Mouse (Mus musculus): ENCODE data around the gene Usp5. TPM values are rescaled to one million over a fixed set of nuclear protein-coding genes. Genes with fewer than 3 reads are reported as not detected.

Usp5 gene
- total RNA-seq (2021) = 100 to 1,000 TPM; 194 to 200 TPM

DNA sequence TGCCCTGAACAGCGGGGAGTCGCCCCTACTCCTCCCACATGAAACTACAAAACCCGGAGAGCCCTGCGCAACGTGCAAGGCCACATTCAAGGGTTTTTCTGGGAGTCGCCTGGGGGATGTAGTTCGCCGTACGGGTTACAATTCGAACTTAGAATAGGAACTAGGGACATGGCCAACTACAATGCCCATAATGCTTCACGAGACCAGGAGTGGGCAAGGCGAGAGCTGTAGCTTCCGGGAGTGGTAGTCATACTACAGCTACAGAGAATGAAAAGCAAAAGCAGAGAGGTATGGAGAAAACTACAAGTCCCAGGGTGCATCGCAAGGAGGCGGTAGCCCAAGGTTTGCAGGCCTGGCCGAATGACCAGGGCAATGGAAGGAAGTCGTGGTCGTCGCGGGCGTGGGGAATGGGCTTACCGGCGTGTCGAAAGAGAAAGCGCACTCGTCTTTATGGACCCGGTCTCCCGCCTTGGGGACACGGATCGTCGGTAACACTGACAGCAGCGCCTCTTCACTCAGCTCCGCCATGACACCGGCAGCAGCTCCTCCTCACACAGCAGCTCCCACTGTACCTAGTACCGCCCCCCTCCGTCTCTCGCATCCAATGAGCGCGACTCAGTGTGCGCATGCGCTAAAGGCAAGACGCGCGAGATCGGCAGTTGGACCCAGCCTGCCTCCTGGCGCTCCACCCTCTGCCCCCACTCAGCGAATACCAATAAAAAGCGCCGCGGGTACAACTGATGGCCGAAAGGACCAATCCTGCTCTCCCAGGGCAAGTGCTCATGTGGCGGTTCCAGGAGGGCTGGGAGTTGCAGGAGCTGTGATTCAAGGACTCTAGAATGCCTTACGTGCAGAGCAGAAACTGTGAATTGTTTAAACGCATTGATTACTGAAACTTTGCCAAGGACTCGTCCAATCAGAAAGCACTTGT is at the start of gene Usp5, which contains the start of gene Cdca3:
Usp5 (minus strand) TSS at position 617 of the 931 bp plus-strand sequence.
Cdca3 (plus strand) TSS at position 680 of the 931 bp plus-strand sequence.
- intact Hi-C loops (cut with DNase I) = no loop called here
- peak; percentile 99 for DNase-seq (ENCODE audit: extremely low spot score in 1 of 2, low spot score in 2 of 2)

DNA sequence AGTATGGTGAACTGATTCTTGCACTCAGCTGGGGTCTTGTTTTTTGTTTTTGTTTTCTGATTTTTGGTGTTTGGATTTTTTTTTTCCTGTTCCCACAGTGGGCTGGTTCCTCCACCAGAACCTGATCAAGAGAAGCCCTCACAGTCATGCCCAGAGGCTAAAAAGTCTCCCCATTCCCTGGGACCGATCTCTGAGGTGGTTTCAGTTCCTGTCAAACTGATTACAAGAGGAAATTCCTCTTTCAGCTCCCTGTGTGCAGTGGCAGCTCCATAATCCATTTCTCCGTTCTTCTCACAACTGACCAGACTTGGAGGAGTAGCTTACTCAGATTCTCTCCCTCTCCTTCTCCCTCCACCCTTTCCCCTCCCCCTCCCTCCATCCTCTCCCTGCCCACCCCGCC is 45.1 kb upstream of the Usp5 start:
- DNase-seq (ENCODE audit: extremely low spot score in 1 of 2, low spot score in 2 of 2) = no peak
- intact Hi-C loops (cut with DNase I) = no loop called here

DNA sequence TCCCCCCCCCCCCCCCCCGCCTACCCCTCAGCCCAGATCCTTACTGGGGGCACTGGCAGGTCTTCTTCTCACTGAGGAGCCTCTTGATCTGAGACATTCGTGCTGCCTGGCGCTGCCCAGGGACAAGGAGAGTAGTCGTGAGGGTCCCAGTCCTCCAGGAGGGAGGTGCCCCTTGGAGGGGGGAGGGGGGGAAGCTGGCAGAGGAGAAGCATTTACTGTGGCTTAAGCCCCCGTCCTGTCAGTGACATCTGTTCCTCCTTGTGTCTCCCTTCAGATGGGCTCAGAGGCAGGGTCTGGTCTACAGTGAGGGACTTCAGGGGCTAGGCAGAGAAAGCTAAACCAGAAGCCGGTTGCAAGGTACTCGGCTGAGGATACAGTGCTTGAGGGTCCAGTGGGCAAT is 37.3 kb upstream of the Usp5 start:
- intact Hi-C loops (cut with DNase I) = no loop called here
- no peak for DNase-seq (ENCODE audit: extremely low spot score in 1 of 2, low spot score in 2 of 2)

DNA sequence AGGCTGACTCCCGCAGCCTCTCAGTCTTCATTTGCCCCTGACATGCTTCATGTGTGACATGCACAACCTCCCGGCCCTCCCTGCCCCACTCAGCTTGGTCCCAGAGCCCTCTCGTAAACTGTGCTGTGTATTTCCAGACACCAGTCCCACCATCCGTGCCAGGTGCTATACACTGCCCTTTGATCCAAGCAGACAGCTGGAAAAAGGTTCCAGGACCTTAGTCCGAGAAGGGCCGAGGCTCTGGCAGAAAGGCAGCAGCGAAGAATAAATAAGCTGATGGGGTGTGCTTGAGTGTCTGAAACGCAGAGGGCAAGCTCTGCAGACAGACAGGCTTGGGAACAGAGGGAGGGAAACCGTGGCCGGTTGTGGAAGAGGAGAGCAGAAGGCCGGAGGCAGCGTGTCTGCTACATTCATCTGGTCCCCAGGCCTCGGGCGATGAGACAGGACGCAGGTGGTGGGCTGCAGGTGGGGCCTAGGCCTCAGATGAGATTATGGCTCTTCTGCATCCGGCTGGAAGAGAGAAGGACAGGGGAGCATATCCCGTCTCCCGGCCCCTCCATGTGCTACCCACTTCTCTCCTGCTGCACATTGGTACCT is 36.6 kb upstream of the Usp5 start:
- DNase-seq (ENCODE audit: extremely low spot score in 1 of 2, low spot score in 2 of 2) = no peak
- intact Hi-C loops (cut with DNase I) = no loop called here

DNA sequence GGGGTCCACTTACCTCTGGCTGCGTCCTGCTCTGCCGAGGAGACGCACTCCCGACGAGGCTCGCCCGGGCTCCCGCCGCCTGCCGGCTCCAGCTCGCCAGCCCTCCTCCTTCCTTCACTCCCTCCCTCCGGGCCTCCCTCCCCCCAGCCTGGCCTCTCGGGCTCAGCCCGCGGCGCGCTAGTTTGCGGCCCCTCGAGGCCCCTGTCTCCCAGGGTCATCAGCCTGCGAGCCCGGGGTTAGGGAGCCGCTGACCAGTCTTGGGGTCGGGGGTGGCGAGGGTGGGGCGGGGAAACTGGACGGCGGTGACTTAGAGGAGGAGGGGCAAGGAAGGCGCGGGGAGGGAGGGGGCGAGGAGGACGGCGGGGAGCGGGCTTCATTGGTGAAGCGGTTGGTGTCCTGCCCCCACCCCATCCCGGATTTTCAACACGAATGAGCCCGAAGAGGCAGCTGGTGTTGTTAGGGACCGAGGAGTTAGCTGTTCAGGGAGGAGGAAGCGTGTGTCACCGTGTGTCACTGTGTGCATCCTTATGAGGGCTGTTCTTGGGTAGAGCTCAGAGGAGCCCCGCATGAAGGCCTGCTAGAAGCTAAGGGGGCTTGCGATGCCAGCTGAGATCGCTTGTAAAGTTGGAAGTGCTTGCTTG is 34.5 kb upstream of the Usp5 start, which contains the start of gene Gpr162:
Gpr162 (minus strand) TSS at position 326 of the 641 bp plus-strand sequence.
- peak; percentile 76 to 87 for DNase-seq (ENCODE audit: extremely low spot score in 1 of 2, low spot score in 2 of 2)
- intact Hi-C loops (cut with DNase I) = loop anchor here (2.0 kb wide), 1 partner anchor 41 kb away; no protein-coding TSS in a partner anchor

DNA sequence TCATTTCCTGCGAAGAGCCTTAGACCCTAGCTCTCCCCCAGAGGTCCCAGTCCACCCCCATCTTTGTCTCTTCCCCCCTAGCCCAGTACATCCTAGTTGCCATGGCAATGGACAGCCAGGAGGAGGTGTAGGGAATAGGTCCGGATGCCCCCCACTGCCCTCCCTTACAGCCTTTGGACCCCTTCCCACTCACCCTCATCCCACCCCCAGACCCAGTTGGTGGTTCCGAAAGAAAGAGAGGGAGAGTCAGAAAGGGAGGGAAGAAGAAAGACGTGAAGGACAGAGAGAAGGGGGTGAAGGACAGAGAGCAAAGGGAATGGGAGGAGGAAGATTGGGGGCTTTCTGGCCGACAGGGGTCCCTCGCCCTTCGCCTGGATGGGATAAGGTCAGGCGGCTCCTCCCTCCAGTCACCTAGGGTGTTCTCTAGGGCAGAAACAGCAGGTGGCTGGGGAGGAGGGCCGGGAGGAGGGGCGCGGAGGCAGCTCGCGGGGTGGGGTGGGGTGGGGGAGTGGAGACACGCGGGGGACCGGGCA is 33.9 kb upstream of the Usp5 start:
- peak in 1 of 2 experiments; percentile 50 for DNase-seq (ENCODE audit: extremely low spot score in 1 of 2, low spot score in 2 of 2)
- intact Hi-C loops (cut with DNase I) = loop anchor here (2.0 kb wide), 1 partner anchor 42 kb away; no protein-coding TSS in a partner anchor

DNA sequence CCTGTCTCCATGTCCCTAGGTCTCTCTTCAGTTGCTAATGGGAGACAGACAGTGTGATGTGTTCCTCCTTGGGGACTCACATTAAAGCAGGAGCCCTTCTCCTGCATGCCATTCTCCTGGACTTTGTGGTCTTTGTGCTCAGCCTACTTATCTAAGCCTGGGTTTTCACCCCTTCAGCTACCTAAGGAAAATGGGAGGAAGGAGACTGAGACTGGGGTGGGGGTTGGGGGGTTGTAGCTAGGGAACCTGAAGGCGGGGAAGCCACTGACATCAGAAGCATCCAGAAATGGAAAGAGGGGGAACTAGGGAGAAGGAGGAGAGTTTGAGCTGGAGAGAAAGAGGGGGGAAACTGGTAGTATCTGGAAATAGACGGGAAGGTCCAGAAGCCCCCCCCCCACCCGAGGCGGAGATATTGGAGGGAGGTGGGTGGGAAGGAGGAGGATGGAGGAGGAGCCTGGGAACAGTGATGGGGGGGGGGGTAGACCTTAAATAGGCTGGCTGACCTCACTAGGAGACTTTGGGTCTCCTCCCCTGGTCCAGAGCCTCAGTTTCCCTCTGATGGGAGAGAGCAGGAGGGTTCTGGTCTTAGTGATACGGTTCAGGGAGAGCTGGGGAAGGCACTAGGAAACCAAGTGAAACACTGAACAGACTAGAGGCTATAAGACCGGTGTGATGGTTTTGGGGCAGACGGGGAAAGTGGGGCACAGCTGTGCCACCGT is 33.3 kb upstream of the Usp5 start:
- intact Hi-C loops (cut with DNase I) = loop anchor here (2.0 kb wide), 1 partner anchor 42 kb away; no protein-coding TSS in a partner anchor
- DNase-seq (ENCODE audit: extremely low spot score in 1 of 2, low spot score in 2 of 2) = no peak

DNA sequence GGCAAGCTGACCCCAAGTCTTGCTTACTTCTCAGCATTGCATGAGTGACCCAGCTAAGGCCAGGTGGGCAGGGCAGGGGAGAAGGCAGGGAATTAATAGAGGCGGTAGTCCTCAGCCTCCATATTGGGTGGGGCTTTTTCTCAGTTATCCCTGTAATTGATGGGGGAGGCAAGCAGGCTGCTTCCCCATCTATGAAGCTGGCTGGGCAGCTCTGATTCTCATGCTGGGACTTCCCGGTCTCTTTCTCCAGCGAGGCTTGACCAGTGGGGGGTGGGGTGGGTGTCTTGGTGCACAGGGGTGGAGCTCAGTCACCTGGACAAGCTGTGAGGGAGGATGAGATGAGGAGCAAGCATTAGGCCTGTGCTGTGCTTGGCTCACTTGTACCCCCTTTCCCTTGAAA is 32.5 kb upstream of the Usp5 start:
- intact Hi-C loops (cut with DNase I) = loop anchor here (2.0 kb wide), 2 partner anchors 43 to 55 kb away; no protein-coding TSS in a partner anchor
- peak in 1 of 2 experiments; percentile 43 for DNase-seq (ENCODE audit: extremely low spot score in 1 of 2, low spot score in 2 of 2)

DNA sequence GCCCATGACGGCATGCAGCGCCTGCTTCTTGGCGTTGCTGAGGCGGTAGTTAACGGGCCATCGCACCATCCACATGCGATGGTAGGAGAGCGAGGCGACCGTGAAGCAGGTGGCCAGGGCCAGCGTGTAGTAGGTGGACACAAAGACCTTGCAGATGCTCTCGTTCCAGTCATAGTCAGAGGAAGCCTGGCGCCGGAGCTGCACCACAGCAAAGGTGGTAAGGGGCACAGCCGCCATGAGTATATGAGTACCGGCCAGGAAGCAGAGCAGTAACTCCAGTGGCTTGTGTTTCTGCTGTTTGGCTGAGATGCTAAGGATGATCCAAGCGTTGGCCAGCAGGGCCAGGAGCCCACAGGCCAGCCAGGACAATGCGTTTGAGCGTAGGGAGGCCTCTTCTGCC is 32.0 kb upstream of the Usp5 start:
- intact Hi-C loops (cut with DNase I) = loop anchor here (2.0 kb wide), 1 partner anchor 56 kb away; no protein-coding TSS in a partner anchor
- no peak for DNase-seq (ENCODE audit: extremely low spot score in 1 of 2, low spot score in 2 of 2)

DNA sequence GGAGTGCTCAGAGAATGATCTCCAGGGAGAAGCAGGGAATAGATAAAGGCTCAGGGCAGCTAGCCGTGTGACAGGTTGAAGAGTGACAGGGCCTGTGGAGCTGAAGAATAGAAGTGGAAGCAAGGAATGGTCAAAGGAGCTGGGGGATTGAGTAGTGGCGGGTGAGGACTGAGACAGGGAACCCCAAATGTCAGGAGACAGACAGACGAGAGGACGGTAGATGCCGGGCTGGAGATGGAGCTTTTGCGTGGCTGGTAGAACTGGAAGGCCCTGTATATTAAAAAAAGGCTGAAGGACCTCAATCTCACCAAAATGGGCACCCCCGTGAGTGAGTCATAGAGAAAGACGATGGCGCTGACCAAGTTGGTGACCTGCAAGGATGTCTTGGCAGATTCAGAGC is 31.2 kb upstream of the Usp5 start:
- intact Hi-C loops (cut with DNase I) = loop anchor here (2.0 kb wide), 1 partner anchor 56 kb away; no protein-coding TSS in a partner anchor
- DNase-seq (ENCODE audit: extremely low spot score in 1 of 2, low spot score in 2 of 2) = no peak

DNA sequence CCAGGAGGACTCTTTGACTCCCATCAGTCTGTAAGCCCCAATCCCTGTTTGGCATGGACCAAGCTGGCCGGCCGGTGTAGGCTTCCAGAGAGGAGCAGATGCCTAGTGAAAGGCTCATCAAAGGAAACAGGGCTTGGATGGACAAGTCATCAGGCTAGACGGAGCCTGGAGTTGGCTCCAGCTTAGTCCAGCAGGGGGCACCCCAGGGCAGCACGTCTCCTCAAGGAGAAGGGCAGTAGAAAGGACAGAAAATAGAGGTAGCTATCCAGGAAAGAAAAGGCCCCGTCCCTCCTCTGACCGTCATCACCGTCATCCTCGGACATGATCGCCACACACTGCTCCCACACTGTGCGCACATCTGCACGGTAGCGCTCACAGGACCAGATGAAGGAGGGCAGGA is 30.4 kb upstream of the Usp5 start:
- intact Hi-C loops (cut with DNase I) = loop anchor here (2.0 to 10.0 kb wide), 2 partner anchors 57 to 225 kb away; no protein-coding TSS in a partner anchor
- peak; percentile 79 to 91 for DNase-seq (ENCODE audit: extremely low spot score in 1 of 2, low spot score in 2 of 2)

DNA sequence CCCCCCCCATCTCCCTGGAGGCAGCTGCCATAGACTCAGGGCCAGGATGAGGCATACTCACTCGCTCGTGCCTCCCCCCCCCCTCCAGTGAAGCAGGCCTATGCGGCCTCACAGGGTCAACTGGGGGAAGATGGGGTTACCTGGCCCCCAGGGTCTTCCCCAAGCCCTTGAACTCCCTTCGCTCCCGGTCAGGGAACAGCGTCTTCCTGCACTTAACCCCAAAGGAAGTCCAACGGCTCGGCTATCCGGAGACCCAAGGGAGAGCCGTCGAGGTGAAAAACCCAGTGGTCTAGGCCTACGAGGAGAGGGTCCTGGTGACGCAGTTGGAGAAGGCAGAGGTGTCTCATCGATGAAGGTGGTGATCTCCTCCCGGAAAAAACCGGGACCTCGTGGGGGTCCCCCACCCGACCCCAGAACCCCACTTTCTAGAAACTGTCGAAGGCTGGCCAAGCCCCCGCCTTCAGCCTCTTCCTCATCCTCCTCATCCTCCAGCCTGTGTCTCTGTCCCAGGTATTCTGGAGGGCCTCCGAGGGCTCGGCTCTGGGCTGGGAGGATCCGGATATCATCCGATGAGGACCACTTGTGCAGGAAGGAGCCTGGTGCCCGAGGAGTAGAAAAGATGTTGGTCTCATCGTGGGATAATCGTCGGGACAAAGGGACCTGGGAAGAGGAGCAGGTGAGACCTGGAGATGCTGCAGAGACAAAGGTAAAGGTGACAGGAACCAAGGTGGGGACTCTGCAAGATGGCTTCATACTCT is 29.5 kb upstream of the Usp5 start:
- DNase-seq (ENCODE audit: extremely low spot score in 1 of 2, low spot score in 2 of 2) = no peak
- intact Hi-C loops (cut with DNase I) = loop anchor here (10.0 kb wide), 1 partner anchor 226 kb away; no protein-coding TSS in a partner anchor

DNA sequence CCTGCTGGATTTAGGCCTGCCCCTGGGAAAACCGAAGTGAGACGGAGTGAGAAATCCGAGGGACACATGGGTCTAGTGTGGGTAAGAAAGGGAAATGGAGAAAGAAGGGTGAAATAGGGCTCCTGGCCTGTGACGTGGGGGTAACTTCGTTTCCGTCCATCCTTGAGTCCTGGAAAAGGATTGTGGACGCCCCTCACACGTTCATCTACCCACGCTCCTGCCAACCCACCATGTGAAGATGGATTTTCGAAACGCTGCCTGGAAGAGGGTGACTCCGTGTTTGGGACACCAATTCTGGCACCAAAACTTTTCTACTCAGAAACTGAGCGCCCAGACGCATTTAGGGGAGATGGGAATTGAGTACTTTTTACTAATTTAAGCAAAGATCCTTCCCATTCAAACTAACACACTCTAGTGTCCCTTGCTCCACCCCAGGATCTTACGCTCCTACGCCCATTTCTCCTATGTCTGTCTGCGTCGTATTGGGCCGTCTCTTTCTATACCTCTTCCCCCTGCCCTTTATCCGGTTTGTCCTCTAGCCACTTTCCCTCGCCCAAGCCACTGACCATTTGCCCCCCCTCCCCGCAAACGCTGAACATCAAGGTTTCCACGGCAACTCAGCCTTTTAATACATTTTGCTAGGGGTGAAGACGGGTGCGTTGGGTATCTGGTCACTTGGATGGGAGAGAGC is 28.7 kb upstream of the Usp5 start:
- no peak for DNase-seq (ENCODE audit: extremely low spot score in 1 of 2, low spot score in 2 of 2)
- intact Hi-C loops (cut with DNase I) = loop anchor here (10.0 kb wide), 1 partner anchor 227 kb away; no protein-coding TSS in a partner anchor

DNA sequence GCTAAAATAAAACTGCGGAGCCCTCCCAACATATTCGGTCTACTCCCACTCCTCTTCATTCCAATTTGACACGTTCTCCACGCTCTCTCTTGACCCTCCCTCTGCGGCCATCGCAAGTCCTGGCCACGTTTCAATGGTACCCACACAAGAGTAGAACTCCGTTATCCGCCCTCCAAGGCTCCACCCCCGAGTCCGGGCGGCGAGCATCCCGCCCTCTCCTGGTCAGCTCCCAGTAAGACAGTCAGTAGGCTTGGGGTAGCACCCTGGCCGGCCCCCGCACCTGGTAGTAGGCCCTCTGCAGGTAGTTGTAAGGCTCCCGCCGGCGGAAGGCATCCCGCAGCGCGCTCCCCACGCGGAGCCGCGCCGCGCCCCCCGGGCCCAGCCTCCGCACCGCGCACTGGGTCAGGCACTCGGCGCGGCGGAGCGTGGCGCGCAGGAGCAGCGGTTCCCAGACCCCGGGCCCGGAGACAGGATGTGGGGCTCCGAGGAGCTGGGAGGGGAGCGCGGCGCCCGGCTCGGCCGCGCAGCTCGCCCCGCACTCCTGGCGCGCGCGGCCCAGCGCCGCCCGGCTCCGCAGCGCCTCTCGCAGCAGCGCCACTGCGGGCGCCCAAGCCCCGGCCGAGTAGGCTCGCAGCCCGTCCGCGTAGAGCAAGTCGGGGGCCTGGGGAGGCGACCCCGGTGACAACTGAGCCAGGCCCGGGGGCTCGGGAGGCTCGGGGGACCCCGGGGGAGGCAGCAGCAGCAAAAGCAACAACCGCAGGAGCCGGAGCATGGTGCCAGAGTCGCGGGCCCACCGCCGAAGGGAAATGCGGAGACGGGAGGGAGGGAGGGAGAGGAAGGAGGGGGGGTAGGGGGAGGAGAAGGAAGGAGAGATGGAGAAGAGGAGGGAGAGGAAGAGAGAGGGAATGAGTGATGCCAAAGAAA is 27.9 kb upstream of the Usp5 start, which contains the start of gene P3h3:
P3h3 (minus strand) TSS at position 837 of the 924 bp plus-strand sequence.
- peak; percentile 82 to 92 for DNase-seq (ENCODE audit: extremely low spot score in 1 of 2, low spot score in 2 of 2)
- intact Hi-C loops (cut with DNase I) = loop anchor here (10.0 kb wide), 1 partner anchor 228 kb away; no protein-coding TSS in a partner anchor

DNA sequence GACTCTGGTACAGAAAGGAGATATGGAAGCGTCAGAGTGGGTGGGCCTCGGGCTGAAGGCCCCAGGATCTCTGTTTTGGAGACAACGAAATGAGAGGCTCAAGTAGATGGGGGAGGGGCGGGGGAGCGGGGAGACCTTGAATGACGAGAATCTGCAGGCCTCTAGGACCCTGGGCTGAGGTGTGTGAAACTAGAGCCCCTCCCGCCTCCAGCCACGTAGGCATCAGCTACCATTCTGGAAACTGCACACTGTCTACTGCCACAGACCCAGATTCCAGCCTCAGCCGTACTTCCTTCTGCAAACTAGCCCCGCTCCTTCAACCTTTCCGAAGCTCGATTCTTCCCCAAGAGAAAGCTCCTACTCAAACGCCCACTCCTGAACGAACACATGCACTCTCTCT is 27.0 kb upstream of the Usp5 start:
- peak; percentile 67 to 74 for DNase-seq (ENCODE audit: extremely low spot score in 1 of 2, low spot score in 2 of 2)
- intact Hi-C loops (cut with DNase I) = loop anchor here (10.0 kb wide), 1 partner anchor 228 kb away; no protein-coding TSS in a partner anchor

Data from left cerebral cortex, postnatal 10 days (tissue).